Mouse (Mus musculus) myocyte (in vitro differentiated cells): ENCODE results near the gene Dcaf10.

Experiments used
- E2F4 ChIP-seq: IDR thresholded peaks from one replicate; pipeline ENCODE4 v1.6.1; 2011; ENCODE audit warnings: mild to moderate bottlenecking, control low read depth, moderate library complexity; ENCODE audit not compliant: insufficient read depth
- MAX ChIP-seq: IDR thresholded peaks from one replicate; pipeline ENCODE4 v1.6.1; 2011; ENCODE audit warnings: low read depth, mild to moderate bottlenecking, control low read depth
- MYOD1 ChIP-seq, 3 experiments: IDR thresholded peaks; one replicate each; pipeline ENCODE4 v1.6.1; 2011; ENCODE audit warnings: control low read depth in 2 of 3, low read depth in 2 of 3, mild to moderate bottlenecking in 2 of 3, moderate library complexity in 1 of 3; ENCODE audit not compliant: insufficient read length in 2 of 3, control insufficient read depth in 1 of 3
- MYOG ChIP-seq, 3 experiments: IDR thresholded peaks; one replicate each; pipeline ENCODE4 v1.6.1; 2011; ENCODE audit warnings: control low read depth in 2 of 3, low read depth in 2 of 3, mild to moderate bottlenecking in 2 of 3; ENCODE audit not compliant: insufficient read length in 2 of 3, control insufficient read depth in 1 of 3, insufficient read depth in 1 of 3
- POLR2A ChIP-seq: IDR thresholded peaks from one replicate; pipeline ENCODE4 v1.6.1; 2011; ENCODE audit warnings: low read depth, mild to moderate bottlenecking, control low read depth, moderate library complexity; ENCODE audit not compliant: insufficient read length
- POLR2AphosphoS2 ChIP-seq: IDR thresholded peaks from one replicate; pipeline ENCODE4 v1.6.1; 2011; ENCODE audit warnings: low read depth, control low read depth; ENCODE audit not compliant: insufficient read length
- TCF12 ChIP-seq: IDR thresholded peaks from one replicate; pipeline ENCODE4 v1.6.1; 2011; ENCODE audit warnings: mild to moderate bottlenecking, control low read depth; ENCODE audit not compliant: poor library complexity, insufficient read depth, severe bottlenecking
- USF1 ChIP-seq: IDR thresholded peaks from one replicate; pipeline ENCODE4 v1.6.1; 2011; ENCODE audit warnings: low read depth, mild to moderate bottlenecking, control low read depth, moderate library complexity

DNA sequence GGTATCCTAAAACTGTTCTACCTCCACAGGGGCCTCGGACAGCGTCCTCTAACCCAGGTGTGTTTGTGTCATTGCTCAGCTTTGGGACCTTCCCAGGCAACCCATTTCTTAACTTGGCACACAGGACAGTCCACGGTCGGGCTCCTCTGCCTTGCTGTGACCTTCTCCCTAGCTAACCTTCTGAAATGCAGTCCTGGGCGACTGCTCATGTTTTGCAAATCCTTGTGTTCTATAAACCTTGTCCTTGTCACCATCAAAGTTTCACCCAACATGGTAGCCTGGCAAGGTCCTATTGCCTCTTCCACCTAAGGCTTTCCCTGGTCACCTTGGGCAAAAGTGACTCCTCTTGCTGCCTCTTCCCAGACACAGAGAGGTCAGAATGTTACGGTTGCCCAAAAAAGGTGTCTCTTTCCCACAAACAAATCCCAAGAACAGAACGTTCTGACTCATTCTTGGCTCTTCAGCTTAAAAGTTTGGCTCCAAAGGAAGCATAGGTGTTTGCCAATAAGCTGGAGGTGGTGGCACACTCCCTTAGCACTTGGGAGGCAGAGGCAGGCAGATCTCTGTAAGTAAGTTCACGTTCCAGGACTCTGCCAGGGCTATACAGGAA is 69.4 kb downstream of the Dcaf10 start:
- TF ChIP-seq POLR2A (no peak), MAX (no peak), USF1 (no peak), MYOG (IDR thresholded peaks at IDR 0.05; ENCODE audit: control insufficient read depth in 1 of 3, insufficient read depth in 1 of 3, insufficient read length in 2 of 3, low read depth in 2 of 3) (no peak), MYOD1 (IDR thresholded peaks at IDR 0.05; ENCODE audit: control insufficient read depth in 1 of 3, insufficient read length in 2 of 3, low read depth in 2 of 3) (no peak), POLR2AphosphoS2 (no peak), E2F4 (no peak), TCF12 (no peak)
